Mouse (Mus musculus) spleen, adult 2 months (tissue): ENCODE measurements around the gene Nup98. TPM values are rescaled to one million over a fixed set of nuclear protein-coding genes. Genes with fewer than 3 reads are reported as not detected.

Experiments
- DNase-seq, 2 experiments: peaks; one replicate each; pipeline versions ENCODE4 v3.0.0 to v3.0.0-alpha.2; 2012 to 2021; ENCODE audit warnings: low spot score in 2 of 2, low read depth in 1 of 2
- H3K27ac ChIP-seq: fragments of 200-500 bp; 2 replicates; pipeline ENCODE4 v1.5.1; 2012; ENCODE audit warnings: low read length, inconsistent platforms; ENCODE audit not compliant: insufficient read depth
- H3K27me3 ChIP-seq: fragments of 200-500 bp; 2 replicates; pipeline ENCODE4 v1.6.1; 2012; ENCODE audit warnings: mild to moderate bottlenecking, moderate library complexity, low read length, inconsistent platforms; ENCODE audit not compliant: control insufficient read depth, insufficient read depth
- H3K36me3 ChIP-seq: fragments of 200-500 bp; 2 replicates; pipeline ENCODE4 v1.6.1; 2012; ENCODE audit warnings: mild to moderate bottlenecking, low read length, inconsistent platforms; ENCODE audit not compliant: control insufficient read depth, insufficient read depth
- H3K4me1 ChIP-seq: fragments of 200-500 bp; 2 replicates; pipeline ENCODE4 v1.6.1; 2011; ENCODE audit warnings: inconsistent platforms; ENCODE audit not compliant: control insufficient read depth, insufficient read depth, insufficient read length
- H3K4me3 ChIP-seq: fragments of 200-500 bp; 2 replicates; pipeline ENCODE4 v1.5.1; 2011; ENCODE audit warnings: mild to moderate bottlenecking, inconsistent platforms; ENCODE audit not compliant: insufficient read depth, insufficient read length; ENCODE audit errors: extremely low read depth
- CTCF ChIP-seq: fragments of 200-500 bp; IDR thresholded peaks from 2 replicates; pipeline ENCODE4 v1.5.1; 2011; ENCODE audit warnings: mild to moderate bottlenecking, inconsistent platforms; ENCODE audit not compliant: insufficient read depth, insufficient read length, insufficient replicate concordance; ENCODE audit errors: extremely low read depth
- POLR2A ChIP-seq: fragments of 200-500 bp; IDR thresholded peaks from 2 replicates; pipeline ENCODE4 v1.6.1; 2011; ENCODE audit warnings: low read depth, low read length, inconsistent platforms
- WGBS: fragments of 180-500 bp; shearing (Covaris S2); methylation state at CpG from one replicate; pipeline ENCODE4 v1.1.7; 2018; 5-methylcytosine and 5-hydroxymethylcytosine counted together
- polyA plus RNA-seq: library from polyadenylated mRNA; depleted of rRNA; stranded (reverse); fragments of >200 nt; gene quantifications from 2 replicates; pipeline ENCODE4 v1.2.3, GENCODE M21; 2012

Nup98 gene
- polyA plus RNA-seq, 1 experiment: 11.5 TPM

DNA sequence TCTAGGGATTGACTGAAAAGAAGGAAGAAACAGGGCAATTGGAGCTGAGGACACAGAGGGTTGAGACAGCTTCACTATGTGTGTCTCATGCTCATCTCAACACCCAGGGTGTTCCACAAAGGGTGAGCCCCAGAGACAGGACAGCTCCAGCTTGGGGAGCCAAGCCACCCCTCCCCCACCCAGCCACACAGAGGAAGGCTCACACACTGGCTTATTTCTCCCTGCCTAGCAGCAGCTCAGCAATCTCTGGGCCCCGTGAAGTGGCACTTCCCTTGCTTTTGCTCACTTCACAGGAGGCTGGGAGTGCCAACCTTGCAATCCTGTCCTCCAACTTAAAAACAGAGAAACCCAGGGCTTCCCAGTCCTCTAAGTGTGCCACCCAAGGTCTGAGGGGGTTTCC lies 35.8 kb upstream of the Nup98 start:
- peaks cover 5% of the 10 kb centered on the region for H3K36me3 ChIP-seq
- no peak overlapping the region for H3K4me3 ChIP-seq
- WGBS: 4% methylated on average over 1 of the region's 1 CpGs
- peak overlapping the region; percentile 11 for H3K27ac ChIP-seq
- no peak for TF ChIP-seq POLR2A
- TF ChIP-seq CTCF: no peak
- peaks cover 48% of the 10 kb centered on the region for H3K4me1 ChIP-seq
- DNase-seq: peak in 1 of 2 experiments; percentile 27
- no peaks in the 10 kb centered on the region for H3K27me3 ChIP-seq

DNA sequence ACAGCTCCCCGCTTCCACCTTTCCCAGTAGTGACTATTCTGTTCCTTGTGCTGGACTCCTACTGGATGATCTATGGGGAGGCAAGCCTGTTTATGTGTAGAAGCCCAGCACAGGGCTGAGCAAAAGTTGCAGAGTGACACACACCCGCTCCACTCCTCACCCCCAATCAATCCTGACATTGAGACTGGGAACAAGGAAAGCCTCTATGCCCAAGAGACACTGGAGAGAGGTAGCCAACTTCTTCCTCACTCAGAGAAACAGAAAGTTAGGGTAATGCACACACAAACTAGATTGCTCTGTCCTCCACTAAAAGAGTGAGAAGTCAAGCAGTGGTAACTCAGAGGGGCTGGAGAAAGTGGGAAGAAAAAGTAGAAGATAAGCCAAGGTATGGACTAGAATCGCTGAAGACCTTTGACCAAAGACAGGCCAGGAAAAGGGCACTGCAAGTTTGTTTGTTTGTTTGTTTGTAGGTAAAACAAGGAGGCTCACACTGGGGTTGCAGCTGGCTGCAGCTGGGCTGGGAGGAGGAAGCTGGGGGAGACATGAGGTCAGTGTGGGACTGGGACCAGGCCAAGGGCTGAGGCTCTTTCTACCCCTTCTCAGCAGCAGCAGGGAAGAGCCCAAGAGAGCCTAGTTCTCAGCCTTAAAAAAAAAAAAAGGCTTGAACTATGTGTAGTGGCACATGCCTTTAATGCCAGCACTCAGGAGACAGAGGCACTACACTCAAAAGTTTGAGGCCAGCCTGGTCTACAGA lies 35.0 kb upstream of the Nup98 start:
- Histone ChIP-seq H3K4me1 (peaks cover 48% of the 10 kb centered on the region), H3K27ac (peak overlapping the region; percentile 11), H3K4me3 (no peak overlapping the region), H3K36me3 (peaks cover 11% of the 10 kb centered on the region), H3K27me3 (no peaks in the 10 kb centered on the region)
- 69% methylated on average over 3 of the region's 3 CpGs for WGBS
- no peak for DNase-seq
- TF ChIP-seq CTCF (no peak), POLR2A (no peak)

DNA sequence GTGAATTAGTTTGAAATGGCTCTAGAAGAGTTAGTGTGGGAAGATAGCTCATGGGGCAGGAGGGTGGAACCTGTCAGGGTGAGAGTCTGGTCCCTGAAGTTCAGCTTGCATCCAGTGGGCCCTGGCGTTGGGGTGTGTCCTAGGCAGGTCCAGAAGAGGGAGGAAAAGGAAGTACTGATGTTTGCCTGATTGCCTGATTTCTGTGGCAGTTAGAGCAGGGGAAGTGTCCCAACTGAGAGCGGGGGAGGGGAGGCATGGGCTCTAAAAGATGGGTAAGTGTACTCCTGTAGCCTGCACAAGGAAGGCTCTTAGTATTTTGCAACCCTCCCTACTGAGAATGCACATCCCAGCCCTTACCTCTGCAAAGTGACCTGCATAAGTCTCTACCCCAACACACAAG lies 33.9 kb upstream of the Nup98 start:
- Histone ChIP-seq H3K27me3 (no peaks in the 10 kb centered on the region), H3K36me3 (peaks cover 17% of the 10 kb centered on the region), H3K4me1 (peaks cover 48% of the 10 kb centered on the region), H3K4me3 (no peak overlapping the region), H3K27ac (peak overlapping the region; percentile 11)
- 26% methylated on average over 2 of the region's 2 CpGs for WGBS
- peak in 1 of 2 experiments; percentile 49 for DNase-seq
- TF ChIP-seq CTCF: no peak
- TF ChIP-seq POLR2A: no peak

DNA sequence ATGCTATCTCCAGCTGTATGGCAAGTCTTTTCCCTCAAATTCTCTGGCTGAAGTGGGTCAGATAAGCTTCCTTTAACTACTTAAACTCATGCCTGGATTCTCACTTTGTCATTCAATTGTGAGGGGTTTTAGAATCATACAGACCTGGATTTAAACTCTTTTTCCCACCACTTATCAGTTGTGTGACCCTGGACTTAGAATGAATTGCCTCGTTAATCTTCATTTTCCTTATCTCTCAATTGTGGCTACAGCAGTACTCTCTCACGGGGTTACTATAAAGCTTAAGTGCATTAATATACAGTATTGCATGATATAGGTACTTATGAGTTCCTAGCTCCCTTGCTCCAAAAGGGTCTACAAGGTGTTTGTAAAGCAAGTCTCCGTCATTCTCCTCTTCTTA lies 32.9 kb upstream of the Nup98 start:
- Histone ChIP-seq H3K4me3 (no peak overlapping the region), H3K27me3 (no peaks in the 10 kb centered on the region), H3K27ac (no peak overlapping the region; the same call in 1 of the 2 replicates), H3K4me1 (peaks cover 45% of the 10 kb centered on the region), H3K36me3 (peaks cover 24% of the 10 kb centered on the region)
- TF ChIP-seq CTCF: no peak
- no peak for TF ChIP-seq POLR2A
- 73% methylated on average over 3 of the region's 3 CpGs for WGBS
- no peak for DNase-seq

DNA sequence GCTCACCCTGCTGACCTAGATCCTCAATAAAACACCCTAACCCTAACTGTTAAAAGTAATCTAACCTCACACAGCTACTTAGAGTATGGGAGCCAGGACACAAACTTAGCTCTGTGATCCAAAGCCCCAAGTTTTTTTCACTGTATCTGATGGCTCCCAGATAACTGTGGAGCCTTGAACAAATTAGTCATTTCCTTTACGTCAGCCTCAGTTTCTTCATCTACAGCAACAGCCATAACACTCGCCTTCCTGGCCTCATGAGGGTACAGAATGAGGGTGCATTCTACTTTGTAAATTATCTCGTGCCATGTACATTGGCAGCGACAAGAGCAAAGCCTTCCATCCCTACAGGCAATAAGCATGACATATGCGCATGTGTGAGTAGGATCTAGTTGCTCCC lies 32.4 kb upstream of the Nup98 start:
- H3K4me1 ChIP-seq: peaks cover 39% of the 10 kb centered on the region
- H3K27me3 ChIP-seq: no peaks in the 10 kb centered on the region
- H3K27ac ChIP-seq: no peak overlapping the region
- H3K4me3 ChIP-seq: no peak overlapping the region
- TF ChIP-seq POLR2A: no peak
- no peak for TF ChIP-seq CTCF
- 77% methylated on average over 5 of the region's 5 CpGs for WGBS
- no peak for DNase-seq
- H3K36me3 ChIP-seq: peaks cover 29% of the 10 kb centered on the region

DNA sequence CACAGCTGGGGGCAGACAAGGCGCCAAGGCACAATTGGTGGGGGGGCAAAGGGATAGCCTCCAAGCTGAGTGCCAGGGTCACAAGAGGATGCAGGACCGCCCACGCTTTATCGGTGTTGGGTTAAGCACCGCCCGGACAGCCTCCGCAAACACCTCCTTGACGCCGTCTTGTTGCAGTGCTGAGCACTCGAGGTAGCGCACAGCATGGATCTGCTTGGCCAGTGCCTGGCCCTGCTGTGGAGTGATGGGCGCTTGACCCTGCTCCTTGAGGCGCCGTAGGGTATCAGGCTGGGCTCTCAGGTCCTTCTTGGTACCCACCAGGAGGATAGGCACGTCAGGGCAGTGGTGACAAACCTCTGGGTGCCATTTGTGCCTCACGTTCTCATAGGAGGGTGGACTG lies 29.6 kb upstream of the Nup98 start:
- Histone ChIP-seq H3K27me3 (no peaks in the 10 kb centered on the region), H3K27ac (no peak overlapping the region), H3K4me3 (no peak overlapping the region), H3K4me1 (peaks cover 11% of the 10 kb centered on the region; the same call in 1 of the 2 replicates), H3K36me3 (peaks cover 33% of the 10 kb centered on the region)
- no peak for DNase-seq
- TF ChIP-seq CTCF (no peak), POLR2A (no peak)
- 91% methylated on average over 16 of the region's 16 CpGs for WGBS

DNA sequence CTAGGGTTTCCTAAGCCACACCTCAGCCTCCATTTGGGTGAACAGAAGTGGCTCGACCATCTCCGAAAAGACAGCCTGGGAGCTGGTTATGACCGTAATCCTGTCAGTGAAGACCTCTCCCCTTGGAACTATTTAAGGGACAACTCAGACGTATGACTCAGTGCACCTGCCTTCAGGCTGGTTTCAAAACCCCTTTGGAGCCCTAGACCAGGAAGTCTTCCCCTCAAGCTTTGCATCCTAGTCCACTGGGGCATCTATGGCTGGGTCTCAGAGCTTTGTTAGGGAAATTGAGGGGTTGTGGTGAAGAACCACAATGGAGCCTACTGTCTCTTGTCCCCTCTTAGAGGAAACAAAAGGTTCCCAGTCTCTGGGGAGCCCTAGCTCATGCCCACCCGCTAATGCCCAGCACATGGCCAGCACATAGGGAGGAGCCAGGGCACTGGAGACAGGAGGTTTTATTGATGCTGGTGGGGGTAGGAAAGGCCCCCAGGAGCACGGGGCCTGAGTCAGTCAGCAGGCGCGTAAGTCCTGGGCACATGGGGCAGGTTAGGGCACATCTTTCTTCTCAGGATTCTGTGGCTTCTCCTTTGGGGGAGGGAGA lies 28.8 kb upstream of the Nup98 start:
- H3K36me3 ChIP-seq: peaks cover 33% of the 10 kb centered on the region
- H3K27me3 ChIP-seq: no peaks in the 10 kb centered on the region
- TF ChIP-seq CTCF (no peak), POLR2A (no peak)
- no peak overlapping the region for H3K27ac ChIP-seq
- peaks cover 3% of the 10 kb centered on the region; the same call in 1 of the 2 replicates for H3K4me1 ChIP-seq
- no peak for DNase-seq
- 83% methylated on average over 8 of the region's 8 CpGs for WGBS
- H3K4me3 ChIP-seq: no peak overlapping the region
